Mouse (Mus musculus): ENCODE results near the gene Cd2bp2.

Gene Cd2bp2

GRCm38 (mm10) chr7:127217475-127217874 lies 21.6 kb upstream of the Cd2bp2 start:
- no peak for DNase-seq

DNA sequence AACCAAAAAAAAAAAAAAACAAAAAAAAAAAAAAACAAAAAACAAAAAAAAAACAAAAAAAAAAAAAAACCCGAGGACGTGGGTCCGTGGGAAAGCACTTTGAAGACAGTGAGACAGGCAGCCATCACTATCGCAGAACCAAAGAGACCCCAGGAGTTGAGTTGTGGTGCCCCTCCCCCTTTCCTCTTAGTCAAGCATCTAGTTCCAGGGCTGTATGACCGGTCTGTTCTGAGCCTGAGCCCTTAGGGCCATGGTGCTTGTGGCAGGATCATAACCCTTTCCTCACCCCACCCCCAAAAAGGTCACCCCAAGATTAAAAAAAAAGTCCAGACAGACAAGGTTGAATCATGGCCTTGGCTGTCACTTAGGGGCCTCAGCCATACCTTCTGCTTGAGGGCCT lies 20.5 kb upstream of the Cd2bp2 start:
- no peak for DNase-seq

- DNase-seq = peak; percentile 69
These were observed 19.4 kb upstream of the Cd2bp2 start for GRCm38 (mm10) chr7:127214981-127215871.

DNA sequence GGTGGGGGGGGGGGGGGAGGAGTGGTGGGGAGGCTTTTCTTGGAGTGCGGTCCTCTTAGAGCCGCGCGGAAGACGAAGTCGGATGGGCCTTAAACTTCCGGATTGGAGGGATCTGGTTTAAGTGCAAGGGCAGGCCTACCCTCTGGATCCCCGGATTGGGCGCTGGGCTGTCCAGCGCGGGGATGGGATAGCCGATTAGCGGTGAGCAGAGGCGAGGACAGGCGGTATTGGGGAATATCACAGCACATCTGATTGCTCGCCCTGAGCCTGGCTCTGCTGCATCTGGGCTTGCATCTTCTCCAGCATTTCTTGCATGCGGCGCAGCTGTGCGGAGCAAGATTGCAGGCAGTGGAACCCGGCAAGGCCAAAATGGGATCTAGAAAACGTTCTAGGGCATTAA lies 18.7 kb upstream of the Cd2bp2 start:
- no peak for DNase-seq

DNA sequence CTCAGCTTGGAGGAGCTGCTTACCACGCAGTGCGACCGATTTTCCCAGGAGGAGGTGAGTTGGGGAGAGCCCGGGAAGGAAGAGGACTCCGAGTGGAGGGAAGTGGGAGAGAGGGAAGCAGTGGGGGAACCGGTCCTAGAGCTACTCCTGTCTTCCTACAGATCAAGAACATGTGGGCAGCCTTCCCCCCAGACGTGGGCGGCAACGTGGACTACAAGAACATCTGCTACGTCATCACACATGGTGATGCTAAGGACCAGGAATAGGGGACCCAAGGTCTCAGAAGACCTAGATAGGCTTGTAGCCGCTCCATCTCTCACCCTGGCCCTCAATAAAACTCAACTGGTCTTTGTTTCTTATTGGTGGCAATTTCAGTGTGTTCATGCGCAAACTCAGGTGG lies 18.1 kb upstream of the Cd2bp2 start:
- DNase-seq = no peak

GRCm38 (mm10) chr7:127213485-127213884 lies 17.6 kb upstream of the Cd2bp2 start:
- no peak for DNase-seq

DNA sequence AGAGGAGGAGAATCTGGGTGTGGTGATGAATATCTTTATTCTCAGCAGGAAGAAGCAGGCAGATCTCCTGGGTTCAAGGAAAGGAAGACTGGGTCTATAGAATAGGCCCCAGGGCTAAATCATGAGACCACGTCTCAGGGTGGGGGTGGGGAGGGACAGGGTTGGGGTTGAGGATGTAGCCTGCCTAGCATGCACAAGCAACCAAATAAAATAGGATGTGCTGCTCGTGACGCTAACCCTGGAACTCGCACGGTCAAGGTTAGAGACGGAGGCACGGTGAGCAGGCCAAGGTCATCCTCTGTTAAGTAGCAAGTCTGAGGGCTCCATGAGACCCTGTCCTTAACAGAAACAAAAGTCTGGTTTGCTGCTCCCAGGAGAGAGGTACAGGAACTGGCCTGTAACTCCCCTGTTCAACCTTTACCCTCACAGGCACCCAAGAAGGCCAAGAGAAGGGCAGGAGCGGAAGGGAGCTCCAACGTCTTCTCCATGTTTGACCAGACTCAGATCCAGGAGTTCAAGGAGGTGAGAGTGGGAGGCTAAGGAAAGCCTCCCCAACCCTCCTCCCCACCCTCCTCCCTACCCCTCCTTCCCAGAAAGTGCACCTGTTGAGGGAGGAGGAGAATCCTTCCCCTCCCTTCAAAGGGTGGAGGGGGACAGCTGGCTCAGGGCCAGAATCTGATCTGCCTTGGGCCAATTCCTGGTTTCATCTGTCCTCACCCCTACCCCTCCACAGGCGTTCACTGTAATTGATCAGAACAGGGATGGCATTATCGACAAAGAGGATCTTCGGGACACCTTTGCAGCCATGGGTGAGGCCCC lies 16.8 kb upstream of the Cd2bp2 start:
- no peak for DNase-seq

- DNase-seq = no peak
These were observed 15.3 kb upstream of the Cd2bp2 start for GRCm38 (mm10) chr7:127211014-127211745.

DNA sequence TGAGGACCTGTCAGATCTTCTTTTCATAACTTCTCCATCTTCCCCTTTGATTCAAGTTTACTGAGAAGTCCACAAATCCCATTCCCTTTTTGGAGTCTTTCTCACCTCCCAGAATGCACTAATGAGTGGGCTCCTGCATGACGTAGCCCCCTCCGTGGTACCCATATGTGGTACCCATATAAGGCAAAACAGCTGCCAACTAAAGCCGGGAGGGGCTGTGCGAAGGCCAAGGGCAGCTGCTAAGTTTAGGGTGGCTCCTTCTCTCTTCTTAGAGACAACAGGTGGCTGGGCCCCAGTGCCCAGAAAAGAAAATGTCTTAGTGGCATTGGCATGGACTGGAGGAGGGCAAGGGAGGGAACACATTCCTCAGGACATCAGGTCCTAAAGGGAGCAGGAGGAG lies 14.4 kb upstream of the Cd2bp2 start:
- no peak for DNase-seq

GRCm38 (mm10) chr7:127209851-127210250 lies 14.0 kb upstream of the Cd2bp2 start:
- no peak for DNase-seq

DNA sequence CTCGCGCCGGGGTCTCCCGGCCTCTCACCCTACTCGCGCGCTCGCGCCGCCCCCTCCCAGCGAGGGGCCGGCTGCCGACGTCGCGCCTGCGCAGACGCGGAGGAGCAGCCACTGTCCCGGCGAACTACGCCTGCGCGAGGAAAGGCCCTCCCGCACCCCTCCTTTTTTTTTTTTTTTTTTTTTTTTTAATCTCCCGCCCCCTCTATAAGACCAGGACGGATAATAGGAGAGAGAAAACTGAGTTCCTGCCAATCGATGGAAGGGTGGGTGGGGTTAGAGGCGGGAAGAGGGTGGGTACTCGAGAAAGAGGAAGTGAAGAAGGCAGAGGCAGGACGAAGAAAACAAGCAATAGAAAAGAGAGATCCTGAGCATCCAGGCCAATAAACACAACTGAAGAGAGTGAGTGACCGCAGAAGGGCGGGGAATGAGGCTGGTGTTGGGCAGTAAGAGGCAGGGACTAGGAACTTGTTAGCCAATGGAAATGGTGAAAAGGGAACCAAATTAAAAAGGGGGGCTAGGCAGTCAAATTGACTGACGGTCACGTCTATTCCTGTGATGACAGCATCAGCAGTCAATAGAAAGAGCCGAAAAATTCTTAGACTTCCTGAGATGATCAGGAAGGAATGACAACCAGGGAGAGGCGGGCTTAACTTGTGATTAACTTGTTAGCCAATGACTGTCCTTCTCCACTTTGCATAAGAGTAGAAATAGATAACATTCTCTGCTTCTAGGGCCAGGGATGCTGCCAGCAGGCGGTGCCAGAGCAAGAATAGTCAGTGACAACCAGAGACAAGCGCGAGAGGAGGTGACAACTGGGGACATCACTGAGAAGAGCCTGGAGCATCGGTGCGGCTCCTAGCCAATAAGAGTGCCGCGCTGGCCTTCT lies 12.9 kb upstream of the Cd2bp2 start, which contains the start of gene Mylpf:
Mylpf (plus strand) TSS at position 338 of the 886 bp plus-strand sequence.
- DNase-seq = peak; percentile 88

DNA sequence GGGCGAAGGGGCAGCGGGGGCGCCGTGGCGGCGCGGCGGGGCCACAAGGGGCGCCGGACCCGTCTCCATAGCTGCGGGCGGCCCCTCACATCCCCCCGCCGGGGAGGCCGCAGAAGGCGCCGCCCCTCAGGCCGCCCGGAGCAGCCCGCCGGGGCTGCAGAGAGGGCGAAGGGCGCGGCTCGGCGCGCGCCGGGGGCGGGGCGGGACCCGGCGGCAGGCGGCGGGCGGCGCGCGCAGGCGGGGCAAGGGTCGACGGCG lies 12.4 kb upstream of the Cd2bp2 start, which contains the start of gene Tbc1d10b:
Tbc1d10b (minus strand) TSS at position 174 of the 258 bp plus-strand sequence.
- DNase-seq = no peak

GRCm38 (mm10) chr7:127207374-127208294 lies 11.8 kb upstream of the Cd2bp2 start:
- DNase-seq = peak; percentile 59

GRCm38 (mm10) chr7:127206606-127207005 lies 10.8 kb upstream of the Cd2bp2 start:
- no peak for DNase-seq

DNA sequence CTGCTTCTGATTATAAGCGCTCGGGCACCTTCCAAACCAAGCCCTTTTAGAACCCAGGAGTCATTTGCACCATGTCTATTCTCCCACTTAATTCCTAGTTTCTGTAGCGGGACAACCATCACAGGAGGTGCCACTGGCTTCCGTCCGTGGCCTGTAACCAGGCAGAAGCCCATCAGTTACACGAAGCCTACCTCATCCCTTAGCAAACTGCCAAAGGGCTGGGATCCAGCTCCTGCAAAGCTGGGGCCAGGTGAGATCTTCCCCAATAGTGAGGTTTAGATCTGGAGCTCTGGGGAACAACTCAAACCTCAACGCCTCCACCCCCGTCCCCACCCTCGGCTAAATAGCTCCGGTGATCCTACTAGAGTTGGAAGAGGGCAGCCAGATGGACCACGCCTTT lies 634 bp upstream of the Cd2bp2 start:
- DNase-seq = no peak

GRCm38 (mm10) chr7:127194633-127195029 lies 1.2 kb downstream of the Cd2bp2 start:
- no peak for DNase-seq

DNA sequence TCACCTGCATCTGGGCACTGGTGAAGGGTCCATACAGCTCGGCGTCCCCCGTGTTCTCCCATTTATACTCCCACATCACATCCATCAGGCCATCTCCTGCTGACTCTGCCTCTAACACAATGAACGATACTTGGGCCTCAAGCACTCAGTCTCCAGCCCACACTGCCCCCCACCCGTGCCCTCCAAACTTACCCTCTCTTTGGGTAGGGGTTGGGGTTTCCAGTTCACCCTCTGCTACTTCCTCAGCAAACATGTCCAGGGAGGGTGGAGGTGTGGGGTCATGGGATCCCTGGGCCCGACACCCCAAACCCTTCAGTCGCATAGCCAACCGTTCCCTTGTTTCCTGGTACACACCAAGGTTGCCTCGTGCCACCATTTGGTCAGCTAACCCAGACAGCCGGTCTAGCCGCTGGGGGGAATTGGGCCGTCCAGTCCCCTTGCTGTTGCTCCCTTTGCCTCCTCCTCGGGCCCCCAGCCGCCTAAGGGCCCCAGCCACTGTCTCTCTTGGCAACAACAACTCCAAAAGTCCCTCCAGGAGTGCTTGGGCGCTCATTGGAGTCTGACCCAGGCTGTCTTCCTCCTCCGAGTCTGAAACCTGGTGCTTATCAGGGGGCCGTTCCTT lies 1.7 kb downstream of the Cd2bp2 start:
- DNase-seq = no peak

- no peak for DNase-seq
These were observed 2.9 kb downstream of the Cd2bp2 start for GRCm38 (mm10) chr7:127192989-127193388.

DNA sequence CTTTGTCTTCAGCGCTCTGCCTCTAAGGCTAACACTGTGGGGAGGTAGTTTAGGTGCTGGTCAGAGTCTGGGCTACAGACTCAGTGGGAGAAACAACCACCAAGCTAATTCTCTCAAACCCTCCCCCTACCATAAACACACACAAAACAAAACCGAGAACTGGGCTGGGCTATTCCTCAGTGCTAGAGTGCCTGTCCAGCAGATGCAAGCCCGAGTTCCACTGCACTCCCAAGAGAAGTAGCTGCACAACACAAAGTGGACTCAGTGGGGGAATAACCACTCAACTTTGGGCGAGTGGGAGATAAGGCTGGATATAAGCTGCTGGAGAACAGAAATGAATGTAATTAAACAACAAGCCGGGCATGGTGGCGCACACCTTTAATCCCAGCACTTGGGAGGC lies 5.2 kb downstream of the Cd2bp2 start:
- no peak for DNase-seq
